Mouse (Mus musculus): ENCODE results near the gene Sh2b1. TPM values are rescaled to one million over a fixed set of nuclear protein-coding genes. Genes with fewer than 3 reads are reported as not detected.

The Sh2b1 gene
- polyA plus RNA-seq, 1 experiment: 2.6 TPM

GRCm38 (mm10) chr7:126463004-126463403 is 12.2 kb downstream of the Sh2b1 start, which contains the start of gene Atp2a1:
TSS of gene Atp2a1 (minus strand) at chr7:126463108.
- Histone ChIP-seq H3K36me3 (ENCODE audit: control insufficient read depth) (peaks cover 15% of the 10 kb centered on the region), H3K27me3 (ENCODE audit: control insufficient read depth) (no peaks in the 10 kb centered on the region)

DNA sequence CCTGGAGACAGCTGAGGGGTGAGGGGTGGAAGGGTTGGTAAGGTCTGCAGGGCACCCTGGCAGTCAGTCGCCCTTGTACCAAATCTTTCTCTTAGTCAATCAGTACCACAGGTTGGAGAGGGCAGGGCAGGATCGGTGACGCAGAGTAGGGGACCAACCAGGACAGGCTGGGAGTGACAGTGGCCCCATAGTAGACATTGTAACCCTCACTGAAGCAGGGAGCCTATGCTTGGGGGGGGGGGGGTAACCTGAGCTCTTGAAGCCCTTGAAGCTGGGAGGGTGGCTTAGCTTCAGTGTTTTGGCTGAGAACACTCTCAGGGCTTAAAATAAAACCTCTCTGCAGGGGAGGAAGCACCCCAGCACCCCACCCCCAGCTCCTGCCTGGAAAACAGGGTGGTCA is 13.6 kb downstream of the Sh2b1 start:
- peaks cover 17% of the 10 kb centered on the region for H3K4me1 ChIP-seq (ENCODE audit: control insufficient read depth)
- no peaks in the 10 kb centered on the region for H3K27me3 ChIP-seq (ENCODE audit: control insufficient read depth)
- TF ChIP-seq TAL1 (IDR thresholded peaks at IDR 0.05; ENCODE audit: low read length) (no peak), GATA1 (IDR thresholded peaks at IDR 0.05; ENCODE audit: low read length) (no peak)
- H3K36me3 ChIP-seq (ENCODE audit: control insufficient read depth): peaks cover 3% of the 10 kb centered on the region
- H3K4me3 ChIP-seq (replicated peaks): no peak overlapping the region
- H3K9me3 ChIP-seq (ENCODE audit: control insufficient read depth, low read length): no peaks in the 10 kb centered on the region

More at GRCm38 (mm10) chr7:126463004-126463403, 12.2 kb downstream of the Sh2b1 start, which contains the start of gene Atp2a1:
- peaks cover 17% of the 10 kb centered on the region for H3K4me1 ChIP-seq (ENCODE audit: control insufficient read depth)
- H3K4me3 ChIP-seq (replicated peaks): no peak within 1 kb of the TSS
- no peaks in the 10 kb centered on the region for H3K9me3 ChIP-seq (ENCODE audit: control insufficient read depth, low read length)
- TF ChIP-seq TAL1 (IDR thresholded peaks at IDR 0.05; ENCODE audit: low read length) (no peak), GATA1 (IDR thresholded peaks at IDR 0.05; ENCODE audit: low read length) (no peak)

- no peak for TF ChIP-seq GATA1 (IDR thresholded peaks at IDR 0.05; ENCODE audit: low read length)
- TF ChIP-seq TAL1 (IDR thresholded peaks at IDR 0.05; ENCODE audit: low read length): no peak
- peaks cover 14% of the 10 kb centered on the region for H3K4me1 ChIP-seq (ENCODE audit: control insufficient read depth)
- H3K27me3 ChIP-seq (ENCODE audit: control insufficient read depth): no peaks in the 10 kb centered on the region
- no peak overlapping the region for H3K4me3 ChIP-seq (replicated peaks)
- H3K9me3 ChIP-seq (ENCODE audit: control insufficient read depth, low read length): no peaks in the 10 kb centered on the region
- no peaks in the 10 kb centered on the region for H3K36me3 ChIP-seq (ENCODE audit: control insufficient read depth)
Observed at GRCm38 (mm10) chr7:126460623-126461399, 14.4 kb downstream of the Sh2b1 start.

- Histone ChIP-seq H3K4me3 (replicated peaks) (no peak overlapping the region), H3K4me1 (ENCODE audit: control insufficient read depth) (peaks cover 2% of the 10 kb centered on the region; the same call in 1 of the 2 replicates), H3K36me3 (ENCODE audit: control insufficient read depth) (no peaks in the 10 kb centered on the region), H3K9me3 (ENCODE audit: control insufficient read depth, low read length) (no peaks in the 10 kb centered on the region), H3K27me3 (ENCODE audit: control insufficient read depth) (no peaks in the 10 kb centered on the region)
- no peak for TF ChIP-seq GATA1 (IDR thresholded peaks at IDR 0.05; ENCODE audit: low read length)
- no peak for TF ChIP-seq TAL1 (IDR thresholded peaks at IDR 0.05; ENCODE audit: low read length)
Observed at GRCm38 (mm10) chr7:126458844-126459618, 16.2 kb downstream of the Sh2b1 start.

DNA sequence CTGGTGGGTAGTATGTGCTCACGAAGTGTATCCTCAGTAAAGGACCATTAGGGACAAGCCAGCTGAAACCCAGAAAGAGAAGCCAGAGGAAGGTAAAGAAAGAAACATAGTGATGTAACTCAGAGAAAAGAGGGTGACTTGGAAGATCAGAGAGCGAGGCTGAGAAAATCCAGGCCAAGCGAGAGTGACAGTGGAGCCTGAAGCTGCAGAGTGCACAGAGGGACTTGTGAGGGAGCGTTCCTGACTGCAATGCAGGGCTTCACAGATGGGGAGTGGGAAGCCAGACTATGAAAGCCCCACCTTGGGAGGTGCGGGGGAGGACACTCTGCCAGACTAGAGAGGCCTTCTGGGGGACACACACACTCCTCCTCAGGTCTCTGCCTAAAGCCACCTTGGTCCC is 17.0 kb downstream of the Sh2b1 start:
- Histone ChIP-seq H3K27me3 (ENCODE audit: control insufficient read depth) (no peaks in the 10 kb centered on the region), H3K4me1 (ENCODE audit: control insufficient read depth) (no peaks in the 10 kb centered on the region), H3K9me3 (ENCODE audit: control insufficient read depth, low read length) (no peaks in the 10 kb centered on the region), H3K4me3 (replicated peaks) (no peak overlapping the region), H3K36me3 (ENCODE audit: control insufficient read depth) (no peaks in the 10 kb centered on the region)
- TF ChIP-seq TAL1 (IDR thresholded peaks at IDR 0.05; ENCODE audit: low read length): no peak
- TF ChIP-seq GATA1 (IDR thresholded peaks at IDR 0.05; ENCODE audit: low read length): no peak

- no peaks in the 10 kb centered on the region for H3K9me3 ChIP-seq (ENCODE audit: control insufficient read depth, low read length)
- H3K4me1 ChIP-seq (ENCODE audit: control insufficient read depth): no peaks in the 10 kb centered on the region
- TF ChIP-seq GATA1 (IDR thresholded peaks at IDR 0.05; ENCODE audit: low read length) (no peak), TAL1 (IDR thresholded peaks at IDR 0.05; ENCODE audit: low read length) (no peak)
- no peak overlapping the region for H3K4me3 ChIP-seq (replicated peaks)
- H3K36me3 ChIP-seq (ENCODE audit: control insufficient read depth): no peaks in the 10 kb centered on the region
- H3K27me3 ChIP-seq (ENCODE audit: control insufficient read depth): no peaks in the 10 kb centered on the region
Observed at GRCm38 (mm10) chr7:126456382-126457266, 18.6 kb downstream of the Sh2b1 start.

DNA sequence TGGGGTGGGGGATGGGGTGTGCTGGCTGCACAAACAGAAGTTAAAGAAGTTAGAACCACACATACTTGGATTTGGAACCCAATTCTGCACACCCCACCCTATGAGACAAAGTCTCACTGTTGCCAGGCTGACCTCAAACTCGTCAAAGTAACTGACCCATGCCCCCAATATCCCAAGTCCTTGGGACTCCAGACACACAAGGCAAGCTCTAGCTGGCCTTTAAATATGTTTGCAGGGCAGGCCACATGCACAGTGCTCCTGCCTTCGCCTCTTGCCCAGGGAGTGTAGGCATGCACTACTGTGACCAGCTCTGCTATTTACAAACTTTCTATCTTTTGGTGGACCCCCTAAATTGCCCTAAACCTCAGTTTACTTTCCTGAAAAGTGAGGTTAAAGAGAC is 20.0 kb downstream of the Sh2b1 start:
- Histone ChIP-seq H3K27me3 (ENCODE audit: control insufficient read depth) (no peaks in the 10 kb centered on the region), H3K9me3 (ENCODE audit: control insufficient read depth, low read length) (no peaks in the 10 kb centered on the region), H3K4me3 (replicated peaks) (no peak overlapping the region), H3K4me1 (ENCODE audit: control insufficient read depth) (no peaks in the 10 kb centered on the region), H3K36me3 (ENCODE audit: control insufficient read depth) (no peaks in the 10 kb centered on the region)
- TF ChIP-seq TAL1 (IDR thresholded peaks at IDR 0.05; ENCODE audit: low read length) (no peak), GATA1 (IDR thresholded peaks at IDR 0.05; ENCODE audit: low read length) (no peak)

GRCm38 (mm10) chr7:126453861-126454260 is 21.4 kb downstream of the Sh2b1 start:
- H3K4me1 ChIP-seq (ENCODE audit: control insufficient read depth): no peaks in the 10 kb centered on the region
- TF ChIP-seq GATA1 (IDR thresholded peaks at IDR 0.05; ENCODE audit: low read length) (no peak), TAL1 (IDR thresholded peaks at IDR 0.05; ENCODE audit: low read length) (no peak)
- no peaks in the 10 kb centered on the region for H3K9me3 ChIP-seq (ENCODE audit: control insufficient read depth, low read length)
- no peak overlapping the region for H3K4me3 ChIP-seq (replicated peaks)
- no peaks in the 10 kb centered on the region for H3K36me3 ChIP-seq (ENCODE audit: control insufficient read depth)
- no peaks in the 10 kb centered on the region for H3K27me3 ChIP-seq (ENCODE audit: control insufficient read depth)

Measured in erythroblast, embryonic 14.5 days (primary cell).